Mouse (Mus musculus) MEL (cell line): ENCODE measurements around the gene Purb. TPM values are rescaled to one million over a fixed set of nuclear protein-coding genes. Genes with fewer than 3 reads are reported as not detected.
A peak's percentile ranks its signal among the peaks of the same experiment; 100 is the strongest.

Experiments
- DNase-seq: peaks from one replicate; pipeline ENCODE4 v3.0.0; 2011; ENCODE audit warnings: low read depth, low spot score
- H3K27ac ChIP-seq: 2 replicates; pipeline ENCODE4 v1.5.1; 2012; ENCODE audit warnings: low read depth, mild to moderate bottlenecking, control low read depth, low read length, moderate library complexity; ENCODE audit not compliant: control insufficient read depth
- H3K27me3 ChIP-seq, 2 experiments: fragments of 150-350 bp in 1 of 2; sonication (generic) in 1 of 2; 2 replicates each; pipeline ENCODE4 v1.6.1; 2012; ENCODE audit warnings: low read length in 2 of 2, mild to moderate bottlenecking in 2 of 2, improper control_type of control experiment in 1 of 2, moderate library complexity in 1 of 2; ENCODE audit not compliant: insufficient read depth in 2 of 2, control insufficient read depth in 1 of 2
- H3K36me3 ChIP-seq, 2 experiments: 2 replicates each; pipeline ENCODE4 v1.6.1; 2012 to 2014; ENCODE audit warnings: low read length in 2 of 2, improper control_type of control experiment in 1 of 2, inconsistent platforms in 1 of 2, mild to moderate bottlenecking in 1 of 2; ENCODE audit not compliant: insufficient read depth in 2 of 2, control insufficient read depth in 1 of 2
- H3K4me1 ChIP-seq, 2 experiments: fragments of 150-350 bp in 1 of 2; sonication (generic) in 1 of 2; 2 replicates each; pipeline ENCODE4 v1.6.1; 2012; ENCODE audit warnings: low read length in 2 of 2, improper control_type of control experiment in 1 of 2, mild to moderate bottlenecking in 1 of 2; ENCODE audit not compliant: insufficient read depth in 2 of 2, control insufficient read depth in 1 of 2
- H3K4me3 ChIP-seq, 2 experiments: fragments of 150-350 bp in 1 of 2; sonication (generic) in 1 of 2; 2 replicates each; pipeline ENCODE4 v1.5.1; 2012; ENCODE audit warnings: low read depth in 2 of 2, low read length in 2 of 2, mild to moderate bottlenecking in 2 of 2, moderate library complexity in 2 of 2, control low read depth in 1 of 2, improper control_type of control experiment in 1 of 2; ENCODE audit not compliant: control insufficient read depth in 1 of 2, insufficient read depth in 1 of 2
- H3K79me2 ChIP-seq: 2 replicates; pipeline ENCODE4 v1.6.1; 2012; ENCODE audit warnings: mild to moderate bottlenecking, low read length, moderate library complexity; ENCODE audit not compliant: control insufficient read depth, poor library complexity, insufficient read depth
- H3K9ac ChIP-seq: 2 replicates; pipeline ENCODE4 v1.6.1; 2012; ENCODE audit warnings: low read depth, mild to moderate bottlenecking, control low read depth, low read length, moderate library complexity; ENCODE audit not compliant: control insufficient read depth, poor library complexity, severe bottlenecking
- H3K9me3 ChIP-seq: fragments of 150-350 bp; sonication (generic); replicated peaks from 2 replicates; pipeline ENCODE4 v1.6.1; 2012; ENCODE audit warnings: mild to moderate bottlenecking, low read length, improper control_type of control experiment, moderate library complexity; ENCODE audit not compliant: insufficient read depth
- BHLHE40 ChIP-seq: IDR thresholded peaks from 2 replicates; pipeline ENCODE4 v1.6.1; 2012; ENCODE audit warnings: low read depth, mild to moderate bottlenecking, inconsistent platforms, low read length, improper control_type of control experiment, borderline replicate concordance
- CHD2 ChIP-seq: IDR thresholded peaks from 2 replicates; pipeline ENCODE4 v1.6.1; 2011; ENCODE audit warnings: low read length, improper control_type of control experiment
- E2F4 ChIP-seq: IDR thresholded peaks from 2 replicates; pipeline ENCODE4 v1.6.1; 2011; ENCODE audit warnings: low read depth, low read length, improper control_type of control experiment, borderline replicate concordance
- ELF1 ChIP-seq: IDR thresholded peaks from 2 replicates; pipeline ENCODE4 v1.6.1; 2014; ENCODE audit warnings: low read depth, mild to moderate bottlenecking, inconsistent platforms, low read length, improper control_type of control experiment, moderate library complexity
- EP300 ChIP-seq, 2 experiments: IDR thresholded peaks; 2 replicates each; pipeline ENCODE4 v1.6.1; 2011; ENCODE audit warnings: improper control_type of control experiment in 2 of 2, low read length in 2 of 2, low read depth in 1 of 2, mild to moderate bottlenecking in 1 of 2
- ETS1 ChIP-seq: IDR thresholded peaks from 2 replicates; pipeline ENCODE4 v1.6.1; 2012; ENCODE audit warnings: low read depth, mild to moderate bottlenecking, inconsistent platforms, low read length, improper control_type of control experiment, moderate library complexity
- GABPA ChIP-seq: IDR thresholded peaks from 2 replicates; pipeline ENCODE4 v1.6.1; 2012; ENCODE audit warnings: low read depth, mild to moderate bottlenecking, inconsistent platforms, low read length, improper control_type of control experiment, moderate library complexity
- GATA1 ChIP-seq: IDR thresholded peaks from 2 replicates; pipeline ENCODE4 v1.6.1; 2011; ENCODE audit warnings: low read depth, low read length, improper control_type of control experiment
- MXI1 ChIP-seq: IDR thresholded peaks from 2 replicates; pipeline ENCODE4 v1.6.1; 2011; ENCODE audit warnings: mild to moderate bottlenecking, low read depth, low read length, improper control_type of control experiment
- NELFE ChIP-seq: IDR thresholded peaks from 2 replicates; pipeline ENCODE4 v1.6.1; 2011; ENCODE audit warnings: low read depth, low read length, improper control_type of control experiment
- POLR2AphosphoS2 ChIP-seq: IDR thresholded peaks from 2 replicates; pipeline ENCODE4 v1.6.1; 2011; ENCODE audit warnings: low read length, improper control_type of control experiment
- RCOR1 ChIP-seq: IDR thresholded peaks from 2 replicates; pipeline ENCODE4 v1.6.1; 2012; ENCODE audit warnings: low read depth, mild to moderate bottlenecking, inconsistent platforms, low read length, improper control_type of control experiment
- SMC3 ChIP-seq: IDR thresholded peaks from 2 replicates; pipeline ENCODE4 v1.6.1; 2011; ENCODE audit warnings: low read depth, low read length, improper control_type of control experiment
- TCF12 ChIP-seq: IDR thresholded peaks from 2 replicates; pipeline ENCODE4 v1.6.1; 2014; ENCODE audit warnings: low read depth, mild to moderate bottlenecking, inconsistent platforms, low read length, improper control_type of control experiment, moderate library complexity
- USF1 ChIP-seq: IDR thresholded peaks from 2 replicates; pipeline ENCODE4 v1.6.1; 2014; ENCODE audit warnings: low read depth, mild to moderate bottlenecking, inconsistent platforms, low read length, improper control_type of control experiment, moderate library complexity
- USF2 ChIP-seq, 2 experiments: IDR thresholded peaks; 2 replicates each; pipeline ENCODE4 v1.6.1; 2011 to 2012; ENCODE audit warnings: improper control_type of control experiment in 2 of 2, low read length in 2 of 2, borderline replicate concordance in 1 of 2, inconsistent platforms in 1 of 2, low read depth in 1 of 2, mild to moderate bottlenecking in 1 of 2; ENCODE audit not compliant: insufficient read depth in 1 of 2
- ZKSCAN1 ChIP-seq: IDR thresholded peaks from 2 replicates; pipeline ENCODE4 v1.6.1; 2012; ENCODE audit warnings: low read depth, mild to moderate bottlenecking, inconsistent platforms, low read length, improper control_type of control experiment, moderate library complexity
- polyA plus RNA-seq, 2 experiments: library from polyadenylated mRNA; stranded (reverse) in 1 of 2; unstranded in 1 of 2; fragments of >175 nt in 1 of 2; fragments of >200 nt in 1 of 2; gene quantifications; 2 replicates each; pipeline versions ENCODE4 v1.2.1 to v1.2.4; 2012; ENCODE audit warnings: low replicate concordance in 2 of 2, low read depth in 1 of 2; ENCODE audit not compliant: insufficient read length in 2 of 2, insufficient read depth in 1 of 2, missing spikeins in 1 of 2
- total RNA-seq: library from RNA; depleted of rRNA; stranded (reverse); fragments of 300-350 nt; gene quantifications from 2 replicates; pipeline ENCODE4 v1.2.3, GENCODE M21; 2012

Purb gene
- total and polyA plus RNA-seq, 3 experiments = 23.1 to 33.9 (median 32.7) TPM

GRCm38 (mm10) chr11:6489257-6489656 lies 13.5 kb upstream of the Purb start:
- H3K9ac ChIP-seq = no peak overlapping the region
- no peak for DNase-seq
- H3K4me1 ChIP-seq = peaks cover 7 to 19% of the 10 kb centered on the region in 2 experiments
- no peak for TF ChIP-seq SMC3
- TF ChIP-seq ZKSCAN1 = no peak
- TF ChIP-seq E2F4 = no peak
- TF ChIP-seq GABPA = no peak
- TF ChIP-seq, all 39 proteins: peak for 0
- Histone ChIP-seq H3K9me3 (no peaks in the 10 kb centered on the region), H3K36me3 (peaks cover 0 to 13% of the 10 kb centered on the region in 2 experiments; a peak in 2 of 4 replicates), H3K4me3 (no peak overlapping the region), H3K27ac (no peak overlapping the region), H3K27me3 (no peaks in the 10 kb centered on the region; a peak in 1 of 4 replicates), H3K79me2 (no peaks in the 10 kb centered on the region)

GRCm38 (mm10) chr11:6488041-6488684 lies 12.4 kb upstream of the Purb start:
- TF ChIP-seq USF1 = no peak
- no peak for TF ChIP-seq MXI1
- no peak for TF ChIP-seq NELFE
- no peak for TF ChIP-seq USF2 (IDR thresholded peaks at IDR 0.05; ENCODE audit: borderline replicate concordance in 1 of 2, insufficient read depth in 1 of 2, low read depth in 1 of 2, low read length in 2 of 2)
- TF ChIP-seq GABPA = no peak
- TF ChIP-seq E2F4 = no peak
- TF ChIP-seq POLR2AphosphoS2 = no peak
- no peak for TF ChIP-seq CHD2
- no peak for TF ChIP-seq SMC3
- no peak for TF ChIP-seq BHLHE40
- peaks cover 7 to 30% of the 10 kb centered on the region in 2 experiments for H3K4me1 ChIP-seq

GRCm38 (mm10) chr11:6487496-6487895 lies 11.8 kb upstream of the Purb start:
- Histone ChIP-seq H3K9me3 (no peaks in the 10 kb centered on the region), H3K79me2 (no peaks in the 10 kb centered on the region), H3K4me1 (peaks cover 10 to 34% of the 10 kb centered on the region in 2 experiments), H3K9ac (peak overlapping the region; percentile 19; the same call in 1 of the 2 replicates), H3K27ac (0 out of 2 replicates have a peak overlapping the region, but pooled peaks have one; percentile 7), H3K4me3 (peak overlapping the region; percentile 1 to 32; a peak in 3 of 4 replicates), H3K27me3 (no peaks in the 10 kb centered on the region), H3K36me3 (peaks cover 0 to 25% of the 10 kb centered on the region in 2 experiments; a peak in 2 of 4 replicates)
- TF ChIP-seq RCOR1 (peak; percentile 60; the same call in 1 of the 2 replicates), EP300 (IDR thresholded peaks at IDR 0.05; ENCODE audit: low read depth in 1 of 2, low read length in 2 of 2) (peak in 1 of 2 experiments; percentile 20; a peak in 1 of 4 replicates), ETS1 (no peak), GATA1 (peak; percentile 49), ELF1 (0 out of 2 replicates have a peak, but pooled peaks have one; percentile 14), TCF12 (0 out of 2 replicates have a peak, but pooled peaks have one; percentile 8)
- peak; percentile 79 for DNase-seq

More at GRCm38 (mm10) chr11:6488041-6488684, 12.4 kb upstream of the Purb start:
- no peaks in the 10 kb centered on the region for H3K9me3 ChIP-seq
- H3K27me3 ChIP-seq = no peaks in the 10 kb centered on the region
- no peak overlapping the region for H3K4me3 ChIP-seq
- peak; percentile 60 for DNase-seq
- H3K27ac ChIP-seq = no peak overlapping the region
- no peak overlapping the region for H3K9ac ChIP-seq
- no peaks in the 10 kb centered on the region for H3K79me2 ChIP-seq
- peaks cover 0 to 22% of the 10 kb centered on the region in 2 experiments; a peak in 2 of 4 replicates for H3K36me3 ChIP-seq
